Mouse (Mus musculus) hindbrain, embryonic 15.5 days (tissue): Measurements from ENCODE around the gene Rad51b. TPM values are rescaled to one million over a fixed set of nuclear protein-coding genes. Genes with fewer than 3 reads are reported as not detected.

ENCODE experiments used
- ATAC-seq: fragments of 200-750 bp; cut with Nextera tagmentation; 2 replicates; pipeline ENCODE4 v1.8.0; 2017; ENCODE audit warnings: low read depth, moderate number of reproducible peaks, moderate TSS enrichment; ENCODE audit not compliant: low FRiP score
- H3K27ac ChIP-seq: fragments of 300-500 bp; sonication (generic); replicated peaks from 2 replicates; pipeline ENCODE4 v1.5.1; 2015; ENCODE audit warnings: mild to moderate bottlenecking, inconsistent platforms
- H3K27me3 ChIP-seq: fragments of 300-500 bp; sonication (generic); 2 replicates; pipeline ENCODE4 v1.6.1; 2015; ENCODE audit warnings: control low read depth, inconsistent platforms
- H3K36me3 ChIP-seq: fragments of 300-500 bp; sonication (generic); 2 replicates; pipeline ENCODE4 v1.6.1; 2015; ENCODE audit warnings: control low read depth, inconsistent platforms
- H3K4me1 ChIP-seq: fragments of 300-500 bp; sonication (generic); replicated peaks from 2 replicates; pipeline ENCODE4 v1.6.1; 2015; ENCODE audit warnings: control low read depth, inconsistent platforms
- H3K4me2 ChIP-seq: fragments of 300-500 bp; sonication (generic); 2 replicates; pipeline ENCODE4 v1.6.1; 2015; ENCODE audit warnings: moderate library complexity, mild to moderate bottlenecking, inconsistent platforms
- H3K4me3 ChIP-seq: fragments of 300-500 bp; sonication (generic); 2 replicates; pipeline ENCODE4 v1.5.1; 2015; ENCODE audit warnings: mild to moderate bottlenecking, inconsistent platforms
- H3K9ac ChIP-seq: fragments of 300-500 bp; sonication (generic); 2 replicates; pipeline ENCODE4 v1.6.1; 2015; ENCODE audit warnings: inconsistent platforms
- H3K9me3 ChIP-seq: fragments of 300-500 bp; sonication (generic); 2 replicates; pipeline ENCODE4 v1.6.1; 2016; ENCODE audit warnings: control low read depth, inconsistent platforms
- WGBS: fragments of 180-500 bp; shearing (Covaris S2); methylation state at CpG from one replicate; pipeline ENCODE4 v1.1.7; 2015; 5-methylcytosine and 5-hydroxymethylcytosine counted together
- polyA plus RNA-seq: library from polyadenylated mRNA; unstranded; fragments of >200 nt; fragmentation: Nextera tagmentation; extraction: Ambion mirVana; gene quantifications from 2 replicates; pipeline ENCODE4 v1.2.1, GENCODE M21; 2015

Rad51b gene
- polyA plus RNA-seq, 1 experiment from 2014 or later: 1.7 TPM

DNA sequence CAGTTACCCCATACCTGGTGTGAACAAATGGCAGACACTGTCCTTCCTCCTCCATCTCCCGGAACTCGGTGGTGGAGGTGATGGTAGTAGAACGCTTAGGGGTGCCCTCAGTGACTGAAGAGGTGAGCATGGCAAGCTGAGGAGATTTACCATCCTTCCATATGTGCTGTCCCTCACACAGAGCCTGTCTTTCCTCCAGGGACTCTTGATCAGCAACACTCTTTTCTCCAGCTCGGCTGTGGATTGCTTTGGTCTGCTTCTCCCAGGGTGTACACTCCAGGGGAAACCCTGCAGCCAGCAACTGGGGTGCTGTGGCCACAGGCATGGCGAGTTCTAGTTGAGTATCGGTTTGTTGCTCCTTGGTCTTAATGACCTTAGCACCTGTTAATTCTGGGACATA is 350.3 kb downstream of the Rad51b start:
- H3K9me3 ChIP-seq: no peaks in the 10 kb centered on the region

DNA sequence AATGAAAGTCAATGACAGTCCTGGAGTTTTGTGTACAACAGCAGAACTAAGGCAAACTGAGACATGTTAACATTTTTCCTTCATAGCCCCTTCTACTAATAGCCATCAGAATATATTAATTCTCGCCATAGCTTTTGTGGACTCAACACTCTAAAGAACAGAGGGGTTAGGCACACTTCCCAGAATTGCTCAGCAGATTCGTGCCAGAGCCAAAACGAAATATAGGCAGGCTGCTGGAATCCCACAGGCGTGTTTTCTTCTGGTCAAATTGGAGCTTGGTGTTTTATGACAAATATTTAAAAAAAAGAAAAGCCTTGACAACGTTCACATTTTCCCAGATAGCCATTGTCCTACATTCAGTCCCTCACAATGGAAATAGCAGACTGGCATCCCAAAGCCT is 350.9 kb downstream of the Rad51b start:
- H3K4me2 ChIP-seq: no peak overlapping the region
- no peaks in the 10 kb centered on the region for H3K9me3 ChIP-seq
- WGBS: 66% methylated on average over 5 of the region's 5 CpGs
- no peaks in the 10 kb centered on the region for H3K36me3 ChIP-seq
- H3K27ac ChIP-seq: no peak overlapping the region
- H3K4me3 ChIP-seq: no peak overlapping the region
- no peaks in the 10 kb centered on the region for H3K27me3 ChIP-seq
- H3K9ac ChIP-seq: no peak overlapping the region
- ATAC-seq: no peak
- H3K4me1 ChIP-seq: no peaks in the 10 kb centered on the region; the same call in 1 of the 2 replicates

More for the DNA sequence above, 350.3 kb downstream of the Rad51b start:
- Histone ChIP-seq H3K4me2 (no peak overlapping the region), H3K4me3 (no peak overlapping the region), H3K36me3 (no peaks in the 10 kb centered on the region), H3K4me1 (no peaks in the 10 kb centered on the region; the same call in 1 of the 2 replicates), H3K9ac (no peak overlapping the region), H3K27ac (no peak overlapping the region), H3K27me3 (no peaks in the 10 kb centered on the region)
- WGBS: 90% methylated on average over 6 of the region's 6 CpGs
- no peak for ATAC-seq

DNA sequence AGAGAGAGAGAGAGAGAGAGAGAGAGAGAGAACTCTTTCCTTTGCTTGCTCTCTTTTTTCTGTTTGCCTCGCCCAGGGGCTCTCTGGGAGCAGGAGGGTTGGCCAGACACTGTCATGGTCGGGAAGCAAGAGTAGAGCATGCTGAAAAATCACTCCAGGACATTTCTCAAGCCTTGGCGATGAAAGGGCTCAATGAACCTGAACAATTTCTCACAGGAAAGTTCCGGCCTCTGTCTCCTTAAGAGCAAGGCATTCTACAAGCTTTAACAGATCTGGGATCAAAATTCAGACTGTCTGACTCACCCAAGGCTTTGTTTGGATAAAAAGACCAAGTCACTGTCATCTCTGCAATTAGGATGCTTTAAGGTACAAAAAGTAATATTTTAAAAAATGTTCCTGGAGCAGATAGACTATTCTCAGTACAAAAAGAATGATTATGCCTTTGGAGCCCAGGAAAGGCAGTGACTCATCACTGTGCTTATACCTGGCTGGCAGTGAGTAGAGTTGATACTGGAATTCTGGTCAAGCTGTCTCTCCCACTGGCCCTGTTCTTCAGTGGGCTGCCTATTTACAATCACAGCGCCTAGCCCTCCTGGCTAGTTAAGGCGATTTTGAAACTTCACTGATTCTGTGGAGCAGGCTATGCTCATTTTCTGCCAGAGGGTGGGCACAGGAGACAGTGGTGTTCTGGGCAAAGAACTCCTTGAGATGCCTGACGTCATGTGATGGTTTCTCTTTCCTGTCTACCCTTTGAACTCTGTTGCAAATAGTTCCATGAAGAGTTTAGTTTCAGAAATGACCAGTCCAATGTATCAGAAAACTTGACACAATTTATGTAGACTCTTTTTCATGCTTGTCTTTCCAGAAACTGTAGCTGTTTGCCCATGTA is 352.0 kb downstream of the Rad51b start:
- no peaks in the 10 kb centered on the region for H3K9me3 ChIP-seq
- H3K27me3 ChIP-seq: no peaks in the 10 kb centered on the region
- no peak overlapping the region for H3K4me3 ChIP-seq
- 36% methylated on average over 7 of the region's 7 CpGs for WGBS
- no peaks in the 10 kb centered on the region for H3K36me3 ChIP-seq
- no peak overlapping the region for H3K27ac ChIP-seq
- no peak overlapping the region for H3K9ac ChIP-seq
- H3K4me2 ChIP-seq: no peak overlapping the region
- no peak for ATAC-seq
- H3K4me1 ChIP-seq: no peaks in the 10 kb centered on the region; the same call in 1 of the 2 replicates

DNA sequence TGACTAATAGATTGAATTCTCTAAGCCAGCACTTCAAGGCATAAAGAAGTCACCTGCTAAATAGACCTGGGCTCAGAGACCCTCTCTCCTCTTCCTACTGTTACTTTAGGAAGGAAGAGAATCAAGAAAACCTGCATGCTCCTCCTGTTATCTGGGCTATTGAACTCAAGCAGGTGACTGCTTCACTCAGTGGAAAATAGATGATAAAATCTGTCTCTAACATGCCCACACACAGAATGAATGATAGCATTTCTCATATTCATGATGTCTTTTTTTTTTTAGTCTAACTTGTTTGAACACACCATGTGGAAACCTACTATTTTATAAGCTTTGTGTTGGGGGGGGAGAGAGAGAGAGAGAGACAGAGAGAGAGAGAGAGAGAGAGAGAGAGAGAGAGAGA is 352.7 kb downstream of the Rad51b start:
- H3K9me3 ChIP-seq: no peaks in the 10 kb centered on the region
- H3K27ac ChIP-seq: no peak overlapping the region
- H3K4me1 ChIP-seq: no peaks in the 10 kb centered on the region; the same call in 1 of the 2 replicates
- H3K4me3 ChIP-seq: no peak overlapping the region
- no peaks in the 10 kb centered on the region for H3K27me3 ChIP-seq
- no peak overlapping the region for H3K9ac ChIP-seq
- no peak for ATAC-seq
- no peak overlapping the region for H3K4me2 ChIP-seq
- no peaks in the 10 kb centered on the region for H3K36me3 ChIP-seq

DNA sequence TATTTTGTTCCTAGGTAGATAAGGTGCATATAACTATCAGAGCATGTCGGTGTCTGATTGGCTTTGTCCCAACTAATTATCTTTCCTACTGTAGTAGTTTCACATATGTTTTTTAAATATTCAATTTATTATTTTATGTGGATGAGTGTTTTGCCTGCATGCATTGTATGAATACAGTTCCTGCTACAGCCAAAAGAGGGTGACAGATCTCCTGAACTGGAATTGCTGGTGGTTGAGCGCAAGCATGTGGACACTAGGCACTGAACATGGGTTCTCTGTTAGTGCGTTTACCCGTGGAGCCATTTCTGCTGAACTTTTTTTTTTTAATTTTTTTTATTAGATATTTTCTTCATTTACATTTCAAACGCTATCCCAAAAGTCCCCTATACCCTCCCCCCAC is 358.1 kb downstream of the Rad51b start:
- no peak overlapping the region for H3K4me3 ChIP-seq
- H3K36me3 ChIP-seq: no peaks in the 10 kb centered on the region
- 95% methylated on average over 5 of the region's 5 CpGs for WGBS
- no peaks in the 10 kb centered on the region for H3K27me3 ChIP-seq
- H3K9ac ChIP-seq: no peak overlapping the region
- no peak overlapping the region for H3K4me2 ChIP-seq
- no peak for ATAC-seq
- H3K9me3 ChIP-seq: no peaks in the 10 kb centered on the region
- H3K27ac ChIP-seq: no peak overlapping the region
- no peaks in the 10 kb centered on the region for H3K4me1 ChIP-seq

DNA sequence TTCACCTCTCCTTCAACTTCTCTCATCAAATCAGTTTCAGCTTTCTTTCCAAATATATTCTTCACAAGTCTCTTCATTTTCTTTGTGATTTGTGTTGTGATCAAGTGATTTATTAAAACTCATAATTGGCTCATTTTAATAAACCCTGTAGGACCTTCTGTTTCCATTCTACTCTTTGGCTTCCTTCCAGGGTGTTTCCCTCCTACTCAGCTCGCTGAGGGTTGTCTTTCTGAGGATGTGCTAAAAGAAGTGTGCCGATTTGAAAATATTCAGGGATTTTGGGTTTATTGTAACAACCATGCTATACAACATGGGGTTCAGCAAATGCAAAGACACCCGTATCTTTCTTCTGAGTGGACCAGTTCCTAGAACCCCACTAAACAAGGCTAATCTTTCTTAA is 361.8 kb downstream of the Rad51b start:
- H3K27me3 ChIP-seq: no peaks in the 10 kb centered on the region
- 0 out of 2 replicates have a peak, but pooled peaks cover 7% of the 10 kb centered on the region for H3K4me1 ChIP-seq
- no peak overlapping the region for H3K9ac ChIP-seq
- H3K36me3 ChIP-seq: no peaks in the 10 kb centered on the region
- ATAC-seq: no peak
- H3K4me2 ChIP-seq: no peak overlapping the region
- H3K4me3 ChIP-seq: no peak overlapping the region
- H3K9me3 ChIP-seq: no peaks in the 10 kb centered on the region
- WGBS: 84% methylated on average over 3 of the region's 3 CpGs
- H3K27ac ChIP-seq: no peak overlapping the region

DNA sequence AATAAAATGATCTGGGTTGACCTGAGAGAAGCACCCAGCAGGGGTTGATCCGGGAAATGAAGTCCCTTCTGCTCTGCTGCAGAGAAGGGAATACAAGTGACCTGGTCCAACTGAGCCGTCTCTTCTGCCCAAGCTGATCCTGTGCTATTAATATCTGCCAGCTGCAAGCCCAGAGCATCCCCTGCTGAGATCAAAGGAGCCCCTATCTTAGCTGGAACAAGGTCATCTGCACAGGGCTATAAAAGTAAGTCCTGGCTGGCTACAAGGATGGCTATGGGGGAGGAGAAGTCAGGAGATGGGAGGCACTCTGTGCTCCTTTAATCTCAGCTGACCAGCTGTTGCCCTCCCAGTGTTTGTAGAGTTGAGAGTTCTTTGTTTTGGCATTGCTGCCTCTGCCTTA is 364.2 kb downstream of the Rad51b start:
- H3K4me2 ChIP-seq: no peak overlapping the region
- H3K4me3 ChIP-seq: no peak overlapping the region
- 16% methylated on average over 2 of the region's 2 CpGs for WGBS
- 0 out of 2 replicates have a peak, but pooled peaks cover 7% of the 10 kb centered on the region for H3K4me1 ChIP-seq
- ATAC-seq: peak; percentile 34; the same call in 1 of the 2 replicates
- H3K27me3 ChIP-seq: no peaks in the 10 kb centered on the region
- no peaks in the 10 kb centered on the region for H3K9me3 ChIP-seq
- H3K36me3 ChIP-seq: no peaks in the 10 kb centered on the region
- H3K9ac ChIP-seq: no peak overlapping the region
- 0 out of 2 replicates have a peak overlapping the region, but pooled peaks have one; percentile 50 for H3K27ac ChIP-seq

DNA sequence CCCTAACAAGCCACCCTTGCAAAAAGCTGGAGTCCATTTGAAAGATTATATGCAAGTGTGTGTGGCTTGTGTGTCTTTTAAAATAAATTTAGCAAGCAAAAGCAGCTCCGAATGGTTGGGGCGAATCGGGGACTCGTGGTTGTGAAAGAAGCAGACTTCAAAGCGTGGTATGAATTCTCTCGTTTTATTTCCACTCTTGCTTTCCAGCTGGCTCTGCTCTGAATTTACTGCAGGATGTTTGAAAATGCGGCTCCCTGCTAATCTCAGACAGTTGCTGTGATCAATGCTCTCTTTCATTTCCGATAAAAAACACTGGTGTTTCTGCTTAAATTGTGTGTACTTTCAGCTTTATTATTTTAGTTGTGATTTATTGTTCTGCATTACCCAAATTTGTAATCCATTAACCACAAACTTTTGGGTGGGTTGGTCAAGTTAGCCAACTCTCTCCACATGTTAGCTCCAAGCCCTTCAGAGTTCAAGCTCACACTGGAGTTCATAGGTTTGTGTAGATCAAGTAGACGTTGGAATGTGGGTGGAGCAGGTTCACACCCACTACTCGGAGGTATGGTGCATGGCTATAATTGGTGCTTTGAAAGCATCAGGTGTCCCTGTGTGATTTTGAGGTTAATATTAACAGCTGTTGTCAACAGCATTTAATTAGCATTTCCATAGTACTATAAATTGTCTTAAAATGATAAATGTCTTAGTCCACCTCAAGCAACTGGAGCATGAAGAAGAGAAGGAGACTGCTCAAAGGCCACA is 366.2 kb downstream of the Rad51b start:
- ATAC-seq: no peak
- no peak overlapping the region for H3K27ac ChIP-seq
- 66% methylated on average over 10 of the region's 10 CpGs for WGBS
- 0 out of 2 replicates have a peak, but pooled peaks cover 7% of the 10 kb centered on the region for H3K4me1 ChIP-seq
- no peak overlapping the region for H3K4me3 ChIP-seq
- H3K27me3 ChIP-seq: no peaks in the 10 kb centered on the region
- no peak overlapping the region for H3K9ac ChIP-seq
- H3K4me2 ChIP-seq: no peak overlapping the region
- H3K36me3 ChIP-seq: no peaks in the 10 kb centered on the region
- no peaks in the 10 kb centered on the region for H3K9me3 ChIP-seq

DNA sequence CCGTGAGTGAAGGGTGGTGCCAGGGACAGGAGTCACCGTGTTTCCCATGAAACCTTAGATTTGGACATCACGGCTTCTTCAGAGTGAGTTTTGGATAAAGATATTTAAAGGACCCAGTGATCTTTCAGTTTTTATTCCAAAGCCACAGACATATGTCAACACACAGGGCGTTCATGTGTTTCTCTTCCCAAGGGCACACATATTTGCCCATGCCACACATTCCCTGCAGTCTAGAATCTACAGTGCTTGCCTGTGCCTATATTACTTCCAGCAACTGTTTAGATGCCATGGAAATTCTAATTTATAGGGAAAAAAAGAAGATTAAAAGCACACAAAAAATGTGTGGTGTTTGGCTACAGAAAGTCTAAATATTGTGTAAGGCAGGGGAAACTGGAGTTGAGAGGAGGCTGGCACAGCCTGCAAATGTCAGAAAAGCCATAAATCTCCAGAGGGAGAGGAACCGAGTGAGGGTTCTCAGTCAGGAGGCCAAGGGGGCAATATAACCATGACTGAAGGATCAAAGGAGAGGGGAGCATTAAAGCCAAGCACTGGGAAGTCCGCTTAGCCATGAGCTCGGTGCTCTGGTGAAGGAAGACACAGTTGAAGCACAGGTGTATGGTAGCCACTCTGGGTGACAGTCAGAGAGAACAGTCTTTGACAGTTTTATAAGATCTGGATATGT is 367.0 kb downstream of the Rad51b start:
- Histone ChIP-seq H3K27ac (no peak overlapping the region), H3K4me2 (no peak overlapping the region), H3K27me3 (no peaks in the 10 kb centered on the region), H3K9ac (no peak overlapping the region), H3K9me3 (no peaks in the 10 kb centered on the region), H3K4me3 (no peak overlapping the region), H3K36me3 (no peaks in the 10 kb centered on the region), H3K4me1 (0 out of 2 replicates have a peak, but pooled peaks cover 7% of the 10 kb centered on the region)
- WGBS: 72% methylated on average over 7 of the region's 7 CpGs
- ATAC-seq: no peak

DNA sequence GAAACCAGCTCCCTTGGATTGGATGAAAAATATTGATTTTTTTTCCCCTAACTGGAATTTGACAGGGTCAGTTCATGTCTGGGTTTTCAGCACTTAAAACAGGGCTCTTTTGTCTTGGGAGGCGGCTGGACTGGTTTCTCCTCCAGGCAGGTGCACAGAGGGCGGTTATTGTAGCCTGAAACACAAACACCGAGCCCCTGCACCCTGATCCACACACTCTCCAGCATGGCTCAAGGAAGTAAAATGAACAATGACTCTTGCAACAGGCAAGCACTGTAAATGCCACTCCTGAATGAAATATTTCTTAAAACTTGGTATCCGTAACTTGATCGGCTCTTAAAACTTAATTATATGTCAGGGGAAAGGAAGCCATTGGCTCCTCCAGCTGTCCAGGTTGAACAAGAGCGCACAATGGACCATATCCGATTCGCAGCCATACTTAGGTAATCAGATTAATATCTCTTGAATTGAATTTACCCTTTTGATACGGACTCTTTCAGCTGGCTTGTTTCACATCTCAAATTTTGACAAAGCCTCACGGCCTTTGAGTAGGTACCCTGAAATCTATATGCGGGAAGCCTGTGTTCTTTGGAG is 377.9 kb downstream of the Rad51b start:
- no peak overlapping the region for H3K4me3 ChIP-seq
- ATAC-seq: no peak
- H3K9me3 ChIP-seq: no peaks in the 10 kb centered on the region
- H3K36me3 ChIP-seq: no peaks in the 10 kb centered on the region
- no peak overlapping the region for H3K27ac ChIP-seq
- H3K4me1 ChIP-seq: 0 out of 2 replicates have a peak, but pooled peaks cover 7% of the 10 kb centered on the region
- no peak overlapping the region for H3K4me2 ChIP-seq
- WGBS: 87% methylated on average over 11 of the region's 11 CpGs
- H3K27me3 ChIP-seq: no peaks in the 10 kb centered on the region
- no peak overlapping the region for H3K9ac ChIP-seq

DNA sequence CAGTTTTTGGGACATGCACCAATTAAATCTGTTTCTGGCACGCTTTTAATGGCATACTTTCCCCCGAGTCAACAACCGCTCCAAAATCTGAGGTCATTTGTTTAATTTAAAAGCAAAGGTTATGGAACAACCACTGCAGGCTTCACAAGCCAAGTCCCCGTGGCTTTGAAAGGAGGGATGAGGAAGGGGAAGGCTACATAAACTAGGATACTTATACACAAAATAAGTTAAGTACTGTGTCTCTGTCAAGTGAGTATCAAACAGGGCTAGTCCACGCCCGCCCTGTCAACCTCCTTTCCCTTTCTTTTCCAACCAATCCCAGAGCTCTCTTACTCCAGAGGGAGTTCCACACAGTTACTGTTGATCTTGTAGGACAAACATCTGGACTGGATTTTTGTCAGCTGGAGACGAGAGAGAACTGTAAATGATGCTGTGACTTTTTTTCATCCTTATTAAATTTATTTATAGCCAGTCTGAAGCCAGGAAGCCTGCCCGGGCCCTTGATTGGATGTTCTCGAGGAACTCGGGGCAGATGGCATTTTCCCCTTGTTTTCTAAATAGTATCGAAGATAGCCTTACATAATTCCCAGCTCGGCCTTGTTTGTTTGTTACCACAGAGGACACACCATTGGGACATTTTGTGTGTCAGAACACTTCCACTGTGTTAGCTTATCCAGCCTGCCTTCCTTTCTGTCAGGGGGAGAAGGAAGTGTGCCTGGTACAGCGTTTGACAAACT is 378.5 kb downstream of the Rad51b start:
- no peaks in the 10 kb centered on the region for H3K9me3 ChIP-seq
- no peak overlapping the region for H3K27ac ChIP-seq
- 0 out of 2 replicates have a peak, but pooled peaks cover 7% of the 10 kb centered on the region for H3K4me1 ChIP-seq
- H3K4me3 ChIP-seq: no peak overlapping the region
- H3K4me2 ChIP-seq: no peak overlapping the region
- H3K27me3 ChIP-seq: no peaks in the 10 kb centered on the region
- no peak for ATAC-seq
- no peak overlapping the region for H3K9ac ChIP-seq
- 78% methylated on average over 13 of the region's 13 CpGs for WGBS
- H3K36me3 ChIP-seq: no peaks in the 10 kb centered on the region
